Mouse (Mus musculus) myocyte (in vitro differentiated cells): Measurements from ENCODE around the gene Cd209c. TPM values are rescaled to one million over a fixed set of nuclear protein-coding genes. Genes with fewer than 3 reads are reported as not detected.

ENCODE experiments used
- polyA plus RNA-seq: library from polyadenylated mRNA; unstranded; fragments of >200 nt; fragmentation: generic; extraction: Trizol; gene quantifications from one replicate; pipeline ENCODE4 v1.2.1, GENCODE M21; 2012; ENCODE audit warnings: missing spikeins

The Cd209c gene
- polyA plus RNA-seq, 1 experiment = not detected

Other genes starting within 250 kb of the Cd209c start
- gene Clec4g, start 234.1 kb downstream of the Cd209c start, polyA plus RNA-seq = not detected
- gene Cd209a, start 205.8 kb downstream of the Cd209c start, polyA plus RNA-seq = not detected
- not detected for gene Cd209e, start 100.4 kb downstream of the Cd209c start, polyA plus RNA-seq
- gene Cd209d, start 76.2 kb downstream of the Cd209c start, polyA plus RNA-seq = not detected
- gene Cd209b, start 27.9 kb downstream of the Cd209c start, polyA plus RNA-seq = not detected
- not detected for gene Cd209f, start 151.1 kb upstream of the Cd209c start, polyA plus RNA-seq
- gene Cd209g, start 179.4 kb upstream of the Cd209c start, polyA plus RNA-seq = not detected
- gene Evi5l, start 211.8 kb upstream of the Cd209c start, polyA plus RNA-seq = 18.0 TPM